Mouse (Mus musculus): Measurements from ENCODE around the gene Asgr1.
"Not testable (repeated sequence)": the region's sequence is repeated elsewhere in the genome, so short reads cannot be mapped to it uniquely, and the experiment has no call there.

The Asgr1 gene

DNA sequence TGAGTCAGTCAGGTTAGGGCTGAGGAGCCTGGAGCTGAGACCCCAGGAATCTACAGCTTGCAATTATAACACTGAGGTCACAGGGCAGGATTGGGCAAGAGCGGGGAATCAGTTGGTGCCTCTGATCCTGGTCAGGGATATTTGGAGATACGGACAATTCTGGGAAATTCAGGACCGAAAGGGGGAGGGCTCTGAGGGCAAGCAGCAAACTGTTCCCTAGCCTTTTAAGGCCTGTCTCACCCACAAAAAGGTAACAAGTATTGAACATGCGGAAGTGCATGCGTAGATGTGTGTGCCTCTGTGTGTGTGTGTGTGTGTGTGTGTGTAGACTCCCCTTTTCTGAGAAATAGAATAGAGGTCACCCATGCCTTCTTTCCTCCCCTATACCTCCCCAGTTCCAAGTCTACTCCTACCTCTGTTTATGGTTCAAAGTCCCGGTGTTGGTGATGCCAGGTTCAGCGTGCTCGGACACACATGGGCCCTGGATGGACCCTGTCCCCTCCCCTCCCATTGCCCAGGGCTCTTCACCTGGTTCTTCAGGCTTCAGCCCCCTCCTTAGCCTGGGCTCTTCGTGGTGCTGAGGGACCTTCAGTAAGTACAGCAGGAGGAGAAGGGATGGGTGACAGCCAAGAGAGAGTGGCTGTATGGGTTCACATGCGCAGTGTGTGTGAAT is at the start of gene Asgr1:
Gene Asgr1, plus strand, starts transcription at position 188 of the 673 bp plus-strand sequence.
- ATAC-seq (ENCODE audit: insufficient number of reproducible peaks, low FRiP score, low TSS enrichment), result no peak

DNA sequence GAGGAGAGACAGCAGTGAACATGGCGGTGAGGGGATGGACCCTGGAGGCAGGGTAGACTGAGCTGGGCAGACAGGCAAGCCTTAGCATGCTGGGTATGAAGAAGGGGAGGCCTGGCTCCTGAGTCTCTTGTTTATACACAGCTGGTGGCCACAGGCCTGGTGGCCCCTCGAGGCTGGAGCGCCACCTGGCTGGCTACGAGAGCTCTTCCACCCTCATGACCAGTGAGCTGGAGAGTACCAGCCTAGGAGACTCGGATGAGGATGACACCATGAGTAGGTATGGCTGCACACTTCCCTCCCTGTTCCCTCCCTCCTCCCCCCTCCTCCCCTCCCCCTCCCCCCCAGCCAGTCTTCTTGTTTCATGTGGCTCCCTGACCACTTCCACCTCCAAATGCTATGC is 48.4 kb upstream of the Asgr1 start:
- no peak for ATAC-seq (ENCODE audit: insufficient number of reproducible peaks, low FRiP score, low TSS enrichment)

DNA sequence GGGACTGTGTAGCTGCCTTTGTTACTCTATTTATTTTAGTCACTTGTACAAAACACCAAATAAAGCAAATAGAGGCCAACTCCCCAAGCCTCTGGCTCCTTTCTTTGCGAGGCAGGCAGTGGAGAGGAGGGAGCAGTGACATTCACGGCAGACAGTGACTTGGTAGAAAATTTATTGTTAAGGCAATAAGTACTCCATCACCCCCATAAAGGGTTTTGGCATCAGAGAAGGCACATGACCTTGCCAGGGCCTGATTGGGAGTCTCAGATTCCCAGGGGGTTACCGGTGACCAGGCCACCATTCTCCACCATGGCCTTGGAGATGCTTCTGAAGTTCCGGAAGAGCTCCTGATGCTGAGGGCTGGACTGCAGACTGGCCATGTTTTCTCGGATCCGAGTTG is 43.9 kb upstream of the Asgr1 start:
- ATAC-seq (ENCODE audit: insufficient number of reproducible peaks, low FRiP score, low TSS enrichment), result no peak

DNA sequence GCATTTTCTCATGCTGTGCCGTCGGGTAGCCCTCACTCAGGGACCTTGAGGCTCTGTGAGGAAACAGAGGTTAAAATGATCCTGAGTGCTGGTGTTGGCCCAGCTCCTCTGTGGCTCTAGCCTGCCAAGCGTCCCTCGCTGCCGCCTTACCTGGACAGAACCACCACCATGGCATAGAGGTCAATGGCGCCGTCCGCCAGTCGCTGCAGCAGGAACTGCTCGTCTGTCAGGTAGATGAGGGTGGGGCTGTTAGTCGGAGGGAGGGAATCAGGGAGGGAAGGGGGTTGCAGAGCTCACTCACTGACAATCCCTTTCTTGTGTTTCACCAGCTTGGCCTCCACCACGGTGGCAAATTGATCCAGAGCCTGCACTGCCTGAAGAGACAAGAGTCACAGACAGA is 43.3 kb upstream of the Asgr1 start:
- ATAC-seq (ENCODE audit: insufficient number of reproducible peaks, low FRiP score, low TSS enrichment), result no peak

DNA sequence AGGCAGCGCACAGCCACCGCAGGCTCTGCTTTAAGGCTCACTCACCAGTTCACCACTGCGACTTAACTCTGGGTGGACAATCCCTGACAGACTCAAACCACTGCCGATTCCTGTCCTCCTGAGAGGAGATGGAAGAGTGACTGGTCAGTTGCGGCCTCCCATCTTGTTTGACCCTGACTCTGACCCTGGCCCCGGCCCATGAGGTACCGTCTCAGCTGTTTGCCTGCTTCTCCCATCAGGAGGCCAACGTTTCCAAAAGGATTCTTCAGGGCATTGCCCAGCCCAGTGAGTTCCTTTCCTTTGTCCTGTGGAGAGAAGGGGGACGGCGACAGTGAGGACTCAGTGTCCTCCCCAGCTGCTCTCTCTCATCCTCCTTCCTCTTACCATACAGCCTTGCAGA is 42.9 kb upstream of the Asgr1 start:
- ATAC-seq (ENCODE audit: insufficient number of reproducible peaks, low FRiP score, low TSS enrichment), result no peak

DNA sequence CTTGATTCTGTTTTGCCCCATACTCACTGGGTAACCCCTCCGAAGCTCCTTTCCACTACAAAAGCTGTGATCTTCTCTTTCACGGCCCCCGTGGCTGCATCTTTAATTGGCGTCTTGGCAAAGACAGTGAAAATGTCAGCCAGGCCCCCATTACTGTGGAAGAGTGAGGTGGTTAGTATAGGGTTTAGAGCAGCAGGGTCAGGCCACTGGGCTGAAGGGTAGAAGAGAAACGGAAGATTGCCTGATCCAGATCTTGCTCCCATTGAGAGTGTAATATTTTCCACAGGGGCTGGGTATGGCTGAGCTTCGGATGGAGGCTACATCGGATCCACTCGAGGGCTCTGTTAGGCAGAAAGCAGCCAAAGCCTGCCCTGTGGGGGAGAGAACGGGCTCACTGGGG is 41.0 kb upstream of the Asgr1 start:
- ATAC-seq (ENCODE audit: insufficient number of reproducible peaks, low FRiP score, low TSS enrichment), result no peak

DNA sequence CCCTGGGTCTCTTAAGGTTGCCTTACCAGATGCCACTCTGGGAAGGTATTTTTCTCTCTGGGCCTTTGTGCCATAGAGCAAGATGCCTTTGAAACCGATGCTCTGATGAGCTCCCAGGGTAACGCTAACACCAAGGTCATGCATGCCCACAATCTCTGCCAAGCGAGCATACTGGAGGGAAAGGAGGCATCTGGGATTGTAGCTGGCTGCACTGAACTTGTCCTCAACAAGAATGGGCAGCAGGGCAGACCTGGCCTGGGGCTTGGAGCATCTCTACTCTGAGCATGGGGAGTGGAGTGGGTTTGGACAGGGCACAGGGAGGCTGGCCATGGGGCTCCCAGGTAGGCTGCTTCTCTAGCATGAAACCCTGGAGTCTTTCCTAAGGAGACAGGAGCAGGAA is 40.5 kb upstream of the Asgr1 start:
- ATAC-seq (ENCODE audit: insufficient number of reproducible peaks, low FRiP score, low TSS enrichment), result no peak

DNA sequence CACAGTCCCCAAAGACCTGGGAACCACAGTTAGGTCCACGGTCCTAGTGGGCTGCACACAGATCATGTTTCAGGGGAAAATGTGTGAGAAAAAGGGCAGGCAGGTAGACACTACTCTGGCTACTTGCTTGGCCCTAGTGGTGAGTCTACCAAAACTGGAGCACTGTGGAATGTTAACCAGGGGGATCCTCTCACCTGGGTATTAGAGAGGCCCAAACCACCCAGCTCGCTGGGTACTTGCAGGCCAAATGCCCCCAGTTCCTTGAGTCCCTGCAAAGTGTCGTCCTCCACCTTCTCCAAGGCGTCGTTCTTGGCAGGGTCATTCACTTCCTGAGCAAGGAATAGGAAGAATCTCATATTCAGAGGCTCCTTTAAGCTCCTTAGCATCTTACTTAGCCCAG is 39.8 kb upstream of the Asgr1 start:
- ATAC-seq (ENCODE audit: insufficient number of reproducible peaks, low FRiP score, low TSS enrichment), result no peak

DNA sequence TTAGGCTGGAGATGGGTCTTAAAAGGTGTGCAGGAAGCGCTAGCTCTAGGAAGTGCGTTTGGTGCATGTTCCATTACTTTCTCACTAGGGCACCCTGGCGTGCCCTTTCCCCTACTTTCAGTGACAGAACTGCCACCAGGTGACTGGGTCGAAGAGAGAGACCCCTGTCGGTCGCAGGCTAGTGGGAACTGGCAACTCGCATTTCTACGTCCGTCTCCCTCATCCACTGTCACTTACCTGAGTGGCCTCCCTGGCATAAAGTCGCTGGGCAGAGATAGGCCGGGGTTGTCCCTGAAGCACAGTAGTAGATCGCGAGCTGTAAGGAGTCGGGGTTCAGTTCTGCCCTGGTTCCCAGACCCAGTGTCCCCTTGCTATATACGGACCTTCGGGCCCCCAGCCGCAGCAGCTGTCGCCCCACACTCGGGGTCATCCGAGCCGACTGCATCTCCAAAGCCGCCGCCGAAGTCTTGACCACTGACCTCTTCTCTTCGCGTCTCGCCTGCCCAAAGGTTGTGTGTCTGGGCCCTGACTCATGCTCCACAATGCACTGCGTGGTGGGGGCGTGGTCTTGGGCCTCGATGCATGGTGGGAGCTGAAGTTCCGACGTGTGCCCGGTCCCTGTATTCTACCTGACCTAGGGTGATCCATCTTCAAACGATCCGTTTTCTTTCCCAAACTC is 38.9 kb upstream of the Asgr1 start, which contains the start of gene Acadvl:
Gene Acadvl, minus strand, starts transcription at position 532 of the 679 bp plus-strand sequence.
- peak; percentile 75; the same call in 1 of the 2 replicates for ATAC-seq (ENCODE audit: insufficient number of reproducible peaks, low FRiP score, low TSS enrichment)

GRCm38 (mm10) chr11:70015677-70016076 is 38.2 kb upstream of the Asgr1 start:
- ATAC-seq (ENCODE audit: insufficient number of reproducible peaks, low FRiP score, low TSS enrichment), result no peak

DNA sequence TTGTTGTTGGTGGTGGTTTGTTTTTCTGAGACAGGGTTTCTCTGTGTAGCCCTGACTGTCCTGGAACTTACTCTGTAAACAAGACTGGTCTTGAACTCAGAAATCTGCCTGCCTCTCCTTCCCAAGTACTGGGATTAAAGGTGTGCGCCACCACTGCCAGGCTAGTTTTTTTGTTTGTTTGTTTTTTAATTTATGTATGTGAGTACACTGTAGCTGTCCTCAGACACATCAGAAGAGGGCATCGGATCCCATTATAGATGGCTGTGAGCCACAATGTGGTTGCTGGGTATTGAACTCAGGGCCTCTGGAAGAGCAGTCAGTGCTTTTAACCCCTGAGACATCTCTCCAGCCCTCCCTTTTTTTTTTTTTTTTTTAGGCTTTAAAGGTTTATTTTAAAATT is 37.7 kb upstream of the Asgr1 start:
- ATAC-seq (ENCODE audit: insufficient number of reproducible peaks, low FRiP score, low TSS enrichment), result not testable (repeated sequence)

DNA sequence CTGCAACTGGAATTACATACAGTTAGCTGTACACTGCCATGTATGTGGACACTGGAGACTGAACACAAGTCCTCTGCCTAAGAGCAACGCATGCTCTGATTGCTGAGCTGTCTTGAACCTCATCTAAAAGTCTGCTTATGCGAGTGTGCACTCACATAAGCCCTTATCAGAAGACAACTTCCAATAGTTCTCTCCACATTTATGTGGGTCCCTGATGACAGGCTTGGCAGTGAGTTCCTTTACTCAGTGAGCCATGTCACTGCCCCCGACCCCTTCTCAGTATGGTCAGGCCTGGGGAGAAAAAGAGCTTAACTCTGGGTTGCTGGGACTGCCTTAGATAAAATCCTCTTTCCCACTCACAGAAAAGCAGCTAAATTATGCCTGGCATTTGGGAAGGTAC is 37.2 kb upstream of the Asgr1 start, which contains the start of gene Dlg4:
Gene Dlg4, plus strand, starts transcription at position 274 of the 400 bp plus-strand sequence.
- no peak for ATAC-seq (ENCODE audit: insufficient number of reproducible peaks, low FRiP score, low TSS enrichment)

DNA sequence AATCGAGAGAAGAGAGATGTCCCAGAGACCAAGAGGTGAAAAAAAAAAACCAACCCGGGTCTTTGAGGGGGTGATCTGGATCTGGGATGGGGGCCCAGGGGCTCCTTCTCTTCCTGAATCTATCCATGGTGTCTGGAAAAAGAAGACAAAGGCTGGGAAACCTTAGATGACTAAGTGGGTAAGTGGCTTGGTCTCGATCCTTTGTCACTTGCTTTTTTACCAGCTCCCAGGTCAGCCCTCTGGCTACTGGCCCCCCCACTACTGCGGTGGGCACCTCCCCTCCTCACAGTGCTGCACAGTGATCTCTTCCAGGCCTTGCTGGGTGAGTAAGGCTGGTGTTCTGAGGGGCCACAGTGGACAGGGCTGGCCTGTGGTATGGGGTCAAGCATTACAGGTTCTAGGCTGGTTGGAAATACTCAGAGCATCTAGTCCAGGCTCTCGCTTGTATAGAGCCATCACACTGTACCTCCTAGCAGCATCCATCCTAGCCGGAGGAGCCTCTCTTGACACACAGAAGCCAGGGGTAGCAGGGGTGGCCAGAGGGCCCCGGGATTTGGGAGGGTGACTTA is 36.6 kb upstream of the Asgr1 start:
- ATAC-seq (ENCODE audit: insufficient number of reproducible peaks, low FRiP score, low TSS enrichment), result no peak

DNA sequence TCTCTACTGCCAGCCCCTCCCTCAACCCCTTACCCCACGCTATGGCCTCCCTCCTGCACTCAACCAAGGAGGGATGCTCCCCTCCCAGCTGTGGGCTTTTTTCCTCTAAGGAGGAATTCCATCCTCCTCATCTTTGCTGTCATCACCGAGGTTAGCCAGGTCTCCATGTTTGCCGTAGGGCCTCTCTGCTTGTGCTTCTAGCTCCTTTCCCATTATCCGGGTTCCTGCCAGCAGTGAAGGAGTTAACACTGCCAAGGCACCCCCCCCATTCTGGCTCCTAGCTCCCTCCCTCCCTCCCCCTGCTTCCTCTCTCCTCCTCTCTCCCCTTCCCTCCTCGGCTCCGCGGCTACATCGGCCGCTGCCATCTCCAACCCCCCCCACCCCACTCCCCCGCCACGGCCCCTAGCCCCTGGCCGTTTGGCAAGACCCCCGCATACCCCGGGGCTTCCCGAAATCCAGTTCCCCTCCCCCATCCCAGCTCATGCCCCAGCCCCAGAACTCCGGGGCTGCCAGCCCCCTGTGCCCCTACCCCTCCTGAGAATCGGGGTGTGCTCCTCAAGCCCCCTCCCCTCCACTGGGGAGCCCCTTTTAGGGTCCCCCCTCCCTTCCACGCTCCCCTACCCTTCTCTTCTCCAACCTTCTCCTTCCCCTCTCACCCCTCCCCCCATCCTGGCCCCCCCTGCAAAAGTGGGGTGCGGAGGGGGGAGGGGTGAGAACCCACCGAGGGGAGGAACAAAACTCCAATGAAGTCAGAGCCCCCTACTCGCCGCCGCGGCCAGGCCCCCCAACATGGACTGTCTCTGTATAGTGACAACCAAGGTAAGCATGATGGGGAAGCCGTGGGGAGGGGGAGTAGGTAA is 35.5 kb upstream of the Asgr1 start:
- no peak for ATAC-seq (ENCODE audit: insufficient number of reproducible peaks, low FRiP score, low TSS enrichment)

GRCm38 (mm10) chr11:70019495-70020021 is 34.3 kb upstream of the Asgr1 start:
- ATAC-seq (ENCODE audit: insufficient number of reproducible peaks, low FRiP score, low TSS enrichment), result no peak

DNA sequence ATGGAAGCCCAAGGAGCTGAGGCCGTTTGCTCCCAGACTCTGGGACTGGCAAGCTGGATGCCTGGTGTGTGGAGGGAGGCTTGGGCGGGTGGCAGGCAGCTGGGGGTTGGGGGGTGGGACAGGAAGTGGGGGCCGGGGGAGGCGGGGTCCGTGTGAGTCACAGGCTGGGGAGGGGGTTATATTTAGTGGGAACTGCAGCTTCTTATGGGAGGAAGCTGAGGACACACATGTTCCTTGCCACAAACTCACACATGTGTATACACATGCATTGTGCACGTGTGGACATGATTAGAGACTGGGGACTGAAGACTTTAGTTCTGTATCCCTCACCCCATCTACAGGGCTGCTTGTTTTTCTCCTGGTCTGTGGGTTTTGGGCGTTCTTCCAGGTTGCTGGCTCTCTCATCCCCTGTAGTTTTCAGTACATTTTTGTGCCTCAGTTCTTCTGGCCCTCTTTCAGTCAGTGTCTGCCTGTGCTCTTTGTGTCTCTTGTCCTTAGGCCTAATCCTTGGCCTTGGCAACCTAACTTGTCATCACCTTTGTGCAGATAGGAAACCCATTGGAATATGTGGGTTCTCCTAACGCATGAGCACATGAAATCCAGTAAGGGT is 33.8 kb upstream of the Asgr1 start:
- no peak for ATAC-seq (ENCODE audit: insufficient number of reproducible peaks, low FRiP score, low TSS enrichment)

GRCm38 (mm10) chr11:70020731-70021263 is 33.1 kb upstream of the Asgr1 start:
- ATAC-seq (ENCODE audit: insufficient number of reproducible peaks, low FRiP score, low TSS enrichment), result peak; percentile 69

DNA sequence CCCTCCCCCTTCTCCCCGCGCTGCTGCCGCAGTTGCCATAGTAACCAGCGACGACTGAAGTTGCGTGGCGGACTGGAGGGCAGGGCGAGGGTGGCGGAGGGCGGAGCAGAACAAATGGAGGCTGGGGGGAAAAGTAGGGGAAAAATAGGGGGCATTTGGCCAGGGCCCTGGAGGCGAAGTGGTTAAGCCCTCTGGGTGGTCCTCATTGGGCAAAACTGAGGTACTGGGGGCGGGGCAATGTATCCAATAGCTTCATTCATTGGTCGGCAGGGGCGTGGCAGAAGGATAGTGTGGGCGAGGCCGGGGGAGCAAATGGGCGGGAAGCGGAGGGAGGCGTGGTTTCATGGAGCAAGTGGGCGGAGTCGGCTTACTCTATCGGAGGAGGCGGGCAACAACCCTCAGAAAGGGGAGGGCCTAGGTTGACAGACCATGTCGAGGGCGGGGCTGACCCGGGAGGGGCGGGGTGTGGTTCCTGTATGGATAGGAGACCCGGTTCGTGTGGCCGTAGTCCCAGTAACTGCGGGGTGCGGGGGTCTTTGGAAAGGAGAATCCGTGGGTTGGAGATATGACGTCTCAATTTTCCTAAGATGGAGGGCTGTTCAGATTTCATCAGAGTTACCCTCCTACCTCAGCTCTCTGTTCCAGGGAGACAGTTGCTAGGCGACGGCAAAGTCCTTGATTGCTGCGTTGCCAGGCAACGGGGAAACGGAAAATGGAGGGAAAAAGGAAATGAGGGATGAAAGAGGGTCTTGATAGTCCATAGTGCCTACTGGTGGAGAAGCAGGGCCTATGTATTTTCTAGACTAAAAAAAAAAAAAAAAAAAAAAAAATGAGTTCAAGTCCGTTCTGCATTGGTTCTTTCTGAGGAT is 32.4 kb upstream of the Asgr1 start:
- ATAC-seq (ENCODE audit: insufficient number of reproducible peaks, low FRiP score, low TSS enrichment), result peak; percentile 36; the same call in 1 of the 2 replicates
